Mouse (Mus musculus): ENCODE measurements around the gene Foxo3. TPM values are rescaled to one million over a fixed set of nuclear protein-coding genes. Genes with fewer than 3 reads are reported as not detected.

Foxo3 gene
- polyA plus RNA-seq, 1 experiment from 2014 or later: 5.8 TPM

DNA sequence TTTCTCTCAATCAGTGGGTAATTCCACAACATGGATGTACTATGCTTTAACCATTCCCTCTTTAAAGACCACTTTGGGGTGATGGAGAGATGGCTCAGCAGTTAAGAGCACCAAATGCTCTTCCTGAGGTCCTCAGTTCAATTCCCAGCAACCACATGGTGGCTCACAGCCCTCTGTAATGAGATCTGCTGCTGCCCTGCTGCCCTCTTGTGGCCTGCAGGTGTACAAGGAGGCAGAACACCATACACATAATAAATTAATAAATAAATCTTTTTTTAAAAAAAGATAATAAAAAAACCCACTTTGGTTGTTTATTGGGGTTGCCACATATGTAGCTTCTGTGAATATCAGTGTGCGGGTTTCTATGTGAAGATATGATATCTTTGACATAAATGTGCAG lies 21.4 kb upstream of the Foxo3 start:
- no peak overlapping the region for H3K4me3 ChIP-seq
- peaks cover 11% of the 10 kb centered on the region; the same call in 1 of the 2 replicates for H3K4me1 ChIP-seq (replicated peaks)
- H3K9ac ChIP-seq: no peak overlapping the region
- H3K27ac ChIP-seq (ENCODE audit: poor library complexity, severe bottlenecking): no peak overlapping the region
- H3K36me3 ChIP-seq: no peaks in the 10 kb centered on the region
- ATAC-seq (ENCODE audit: insufficient number of reproducible peaks, low FRiP score): no peak
- H3K9me3 ChIP-seq (replicated peaks): 0 out of 2 replicates have a peak, but pooled peaks cover 3% of the 10 kb centered on the region
- no peak overlapping the region for H3K4me2 ChIP-seq
- H3K27me3 ChIP-seq (replicated peaks): no peaks in the 10 kb centered on the region
- WGBS: 80% methylated on average over 1 of the region's 1 CpGs

DNA sequence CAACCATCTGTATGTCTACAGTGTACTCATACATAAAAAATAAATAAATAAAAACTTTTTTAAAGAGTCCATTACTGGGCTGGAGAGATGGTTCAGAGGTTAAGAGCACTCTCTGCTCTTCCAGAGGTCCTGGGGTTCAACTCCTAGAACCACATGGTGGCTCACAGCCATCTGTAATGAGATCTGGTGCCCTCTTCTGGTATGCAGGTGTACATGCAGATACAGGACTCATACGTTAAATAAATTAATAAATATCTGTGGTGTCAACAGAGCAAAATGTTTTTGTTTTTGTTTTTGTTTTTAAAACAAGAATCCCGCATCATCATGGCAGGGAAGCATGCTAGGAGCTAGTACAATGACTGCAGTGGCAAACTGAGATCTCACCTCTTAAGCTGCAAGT lies 20.6 kb upstream of the Foxo3 start:
- WGBS: 74% methylated on average over 2 of the region's 2 CpGs
- Histone ChIP-seq H3K4me3 (no peak overlapping the region), H3K9ac (no peak overlapping the region), H3K27ac (ENCODE audit: poor library complexity, severe bottlenecking) (no peak overlapping the region), H3K4me1 (replicated peaks) (peaks cover 11% of the 10 kb centered on the region; the same call in 1 of the 2 replicates), H3K4me2 (no peak overlapping the region), H3K27me3 (replicated peaks) (no peaks in the 10 kb centered on the region), H3K36me3 (no peaks in the 10 kb centered on the region), H3K9me3 (replicated peaks) (0 out of 2 replicates have a peak, but pooled peaks cover 3% of the 10 kb centered on the region)
- ATAC-seq (ENCODE audit: insufficient number of reproducible peaks, low FRiP score): no peak

DNA sequence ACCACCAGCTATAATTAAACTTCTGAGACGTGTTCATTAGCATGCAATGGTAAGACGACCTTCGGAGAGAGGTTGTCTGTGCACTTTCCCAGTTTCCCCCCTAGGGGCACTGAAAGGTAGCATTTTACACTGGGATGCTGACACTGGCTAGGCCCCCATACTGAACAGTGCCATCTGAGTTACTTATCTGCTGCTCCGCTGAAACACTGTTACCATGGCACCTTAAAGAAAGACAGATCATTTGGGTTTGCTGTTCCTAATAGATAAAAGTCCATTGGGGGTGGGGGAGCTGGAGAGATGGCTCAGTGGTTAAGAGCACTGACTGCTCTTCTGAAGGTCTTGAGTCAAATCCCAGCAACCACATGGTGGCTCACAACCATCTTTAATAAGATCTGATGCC lies 20.0 kb upstream of the Foxo3 start:
- Histone ChIP-seq H3K4me2 (no peak overlapping the region), H3K4me3 (no peak overlapping the region), H3K27ac (ENCODE audit: poor library complexity, severe bottlenecking) (no peak overlapping the region), H3K9me3 (replicated peaks) (0 out of 2 replicates have a peak, but pooled peaks cover 3% of the 10 kb centered on the region), H3K4me1 (replicated peaks) (peaks cover 11% of the 10 kb centered on the region; the same call in 1 of the 2 replicates), H3K27me3 (replicated peaks) (no peaks in the 10 kb centered on the region), H3K9ac (no peak overlapping the region), H3K36me3 (no peaks in the 10 kb centered on the region)
- no peak for ATAC-seq (ENCODE audit: insufficient number of reproducible peaks, low FRiP score)
- 58% methylated on average over 4 of the region's 4 CpGs for WGBS

DNA sequence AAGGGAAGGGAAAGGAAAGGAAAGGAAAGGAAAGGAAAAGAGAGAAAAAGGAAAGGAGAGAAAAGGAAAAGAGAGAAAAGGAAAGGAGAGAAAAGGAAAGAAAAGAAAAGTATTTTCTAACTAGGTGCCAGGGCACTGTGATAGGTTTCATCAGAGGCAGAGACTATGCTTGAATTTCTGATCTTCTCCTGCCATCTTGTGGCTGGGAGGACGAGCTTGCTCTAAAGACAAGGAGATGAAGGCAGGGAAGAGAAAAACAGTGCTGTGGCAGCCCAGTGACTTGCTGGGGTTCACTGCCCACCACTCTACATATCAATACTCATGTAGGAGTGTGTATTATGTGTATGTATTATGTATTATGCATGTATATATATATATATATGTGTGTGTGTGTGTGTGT lies 18.5 kb upstream of the Foxo3 start:
- no peak for ATAC-seq (ENCODE audit: insufficient number of reproducible peaks, low FRiP score)
- Histone ChIP-seq H3K9ac (no peak overlapping the region), H3K4me1 (replicated peaks) (peaks cover 11% of the 10 kb centered on the region; the same call in 1 of the 2 replicates), H3K27ac (ENCODE audit: poor library complexity, severe bottlenecking) (no peak overlapping the region), H3K4me2 (no peak overlapping the region), H3K4me3 (no peak overlapping the region), H3K9me3 (replicated peaks) (0 out of 2 replicates have a peak, but pooled peaks cover 3% of the 10 kb centered on the region), H3K27me3 (replicated peaks) (no peaks in the 10 kb centered on the region), H3K36me3 (no peaks in the 10 kb centered on the region)
- 0% methylated on average over 1 of the region's 1 CpGs for WGBS

DNA sequence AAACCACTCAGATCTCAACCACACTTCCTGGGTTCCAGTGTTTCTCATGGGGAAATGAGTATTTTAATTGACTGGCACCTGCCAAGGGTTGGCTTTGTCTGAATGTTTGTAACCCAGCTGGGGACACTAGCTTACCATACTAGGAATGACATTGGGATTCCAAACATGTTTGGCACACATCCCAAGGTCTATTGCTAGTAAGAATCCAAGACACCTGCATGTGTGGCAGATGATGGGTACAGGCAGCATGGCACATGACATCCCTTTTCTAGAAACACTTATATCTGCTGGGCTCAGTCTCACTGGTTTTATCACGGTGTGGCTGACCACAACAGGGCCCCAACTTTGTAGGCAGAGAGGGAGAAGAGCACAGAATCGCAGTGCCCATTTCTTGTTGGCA lies 17.8 kb upstream of the Foxo3 start:
- no peaks in the 10 kb centered on the region for H3K36me3 ChIP-seq
- H3K27me3 ChIP-seq (replicated peaks): no peaks in the 10 kb centered on the region; the same call in 1 of the 2 replicates
- H3K4me2 ChIP-seq: no peak overlapping the region
- no peak for ATAC-seq (ENCODE audit: insufficient number of reproducible peaks, low FRiP score)
- 0 out of 2 replicates have a peak, but pooled peaks cover 3% of the 10 kb centered on the region for H3K9me3 ChIP-seq (replicated peaks)
- H3K4me3 ChIP-seq: no peak overlapping the region
- no peak overlapping the region for H3K9ac ChIP-seq
- peaks cover 11% of the 10 kb centered on the region; the same call in 1 of the 2 replicates for H3K4me1 ChIP-seq (replicated peaks)
- no peak overlapping the region for H3K27ac ChIP-seq (ENCODE audit: poor library complexity, severe bottlenecking)
- WGBS: 58% methylated on average over 2 of the region's 2 CpGs

DNA sequence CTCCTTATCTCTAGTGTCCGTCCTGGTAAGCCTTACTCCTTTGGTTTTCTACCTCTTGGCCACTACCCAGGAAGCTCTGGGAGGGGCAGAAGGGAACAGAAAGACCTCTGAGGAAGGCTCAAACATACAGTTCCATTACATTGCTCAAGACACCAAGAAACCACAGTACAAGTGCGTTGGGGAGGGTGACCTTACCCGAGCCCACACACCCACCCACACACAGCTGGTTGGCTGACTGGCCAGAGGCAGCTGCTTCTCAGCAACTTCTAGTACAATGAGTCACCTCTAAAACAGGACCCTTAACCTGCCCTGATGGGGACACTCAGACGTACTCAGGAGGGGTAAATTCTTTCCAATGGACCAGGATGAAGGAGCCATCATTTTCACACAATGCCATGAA lies 17.3 kb upstream of the Foxo3 start:
- 0 out of 2 replicates have a peak, but pooled peaks cover 3% of the 10 kb centered on the region for H3K9me3 ChIP-seq (replicated peaks)
- H3K27ac ChIP-seq (ENCODE audit: poor library complexity, severe bottlenecking): no peak overlapping the region
- 49% methylated on average over 4 of the region's 4 CpGs for WGBS
- no peaks in the 10 kb centered on the region for H3K36me3 ChIP-seq
- H3K4me1 ChIP-seq (replicated peaks): peaks cover 11% of the 10 kb centered on the region; the same call in 1 of the 2 replicates
- no peak for ATAC-seq (ENCODE audit: insufficient number of reproducible peaks, low FRiP score)
- no peaks in the 10 kb centered on the region; the same call in 1 of the 2 replicates for H3K27me3 ChIP-seq (replicated peaks)
- H3K4me2 ChIP-seq: no peak overlapping the region
- no peak overlapping the region for H3K4me3 ChIP-seq
- H3K9ac ChIP-seq: no peak overlapping the region

DNA sequence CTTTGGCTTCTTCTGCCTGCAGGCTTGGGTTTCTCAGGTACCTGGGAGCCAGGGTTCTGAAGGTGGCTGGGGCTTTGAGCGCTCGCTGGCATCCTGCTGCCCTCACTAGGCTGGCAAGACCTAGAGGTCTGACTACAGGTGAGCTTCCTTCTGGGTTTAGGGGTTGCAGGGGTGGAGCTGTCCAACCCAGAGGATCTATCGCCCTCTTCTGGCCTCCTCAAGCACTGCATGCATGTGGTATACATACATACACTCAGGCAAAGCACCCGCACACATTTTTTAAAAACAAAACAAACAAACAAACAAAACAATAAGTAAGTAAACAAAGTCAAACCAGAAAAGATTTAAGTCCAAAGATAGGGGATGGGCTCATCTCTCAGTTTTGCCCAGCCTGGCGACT lies 14.8 kb upstream of the Foxo3 start:
- Histone ChIP-seq H3K9me3 (replicated peaks) (peaks cover 5% of the 10 kb centered on the region), H3K4me3 (no peak overlapping the region), H3K27ac (ENCODE audit: poor library complexity, severe bottlenecking) (no peak overlapping the region), H3K4me1 (replicated peaks) (peaks cover 11% of the 10 kb centered on the region; the same call in 1 of the 2 replicates), H3K4me2 (no peak overlapping the region), H3K36me3 (no peaks in the 10 kb centered on the region), H3K27me3 (replicated peaks) (no peaks in the 10 kb centered on the region; the same call in 1 of the 2 replicates), H3K9ac (no peak overlapping the region)
- ATAC-seq (ENCODE audit: insufficient number of reproducible peaks, low FRiP score): 0 out of 2 replicates have a peak, but pooled peaks have one; percentile 18
- WGBS: 61% methylated on average over 5 of the region's 5 CpGs

DNA sequence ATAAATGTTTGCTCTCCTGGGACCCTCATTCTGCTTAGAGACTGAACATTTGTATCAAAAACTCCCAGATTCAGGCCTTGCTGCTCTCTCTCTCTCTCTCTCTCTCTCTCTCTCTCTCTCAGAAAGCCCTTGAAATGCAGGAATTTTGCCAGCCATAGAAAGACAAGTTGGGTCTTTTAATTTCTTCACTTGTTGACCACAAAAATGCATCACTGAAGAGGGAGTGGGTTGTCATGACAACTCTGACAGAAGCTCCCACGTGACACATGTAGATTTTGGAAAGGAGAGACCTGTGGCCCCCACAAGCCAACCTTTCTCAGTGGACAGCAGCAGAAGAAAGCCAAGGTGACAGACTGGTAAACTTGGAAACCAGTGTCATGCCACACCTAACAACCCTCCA lies 11.1 kb upstream of the Foxo3 start:
- no peaks in the 10 kb centered on the region; the same call in 1 of the 2 replicates for H3K27me3 ChIP-seq (replicated peaks)
- no peak overlapping the region for H3K27ac ChIP-seq (ENCODE audit: poor library complexity, severe bottlenecking)
- H3K9ac ChIP-seq: no peak overlapping the region
- no peak overlapping the region for H3K4me3 ChIP-seq
- H3K9me3 ChIP-seq (replicated peaks): peaks cover 19% of the 10 kb centered on the region
- WGBS: 74% methylated on average over 1 of the region's 1 CpGs
- no peak overlapping the region for H3K4me2 ChIP-seq
- H3K36me3 ChIP-seq: no peaks in the 10 kb centered on the region
- no peak for ATAC-seq (ENCODE audit: insufficient number of reproducible peaks, low FRiP score)
- no peaks in the 10 kb centered on the region for H3K4me1 ChIP-seq (replicated peaks)

DNA sequence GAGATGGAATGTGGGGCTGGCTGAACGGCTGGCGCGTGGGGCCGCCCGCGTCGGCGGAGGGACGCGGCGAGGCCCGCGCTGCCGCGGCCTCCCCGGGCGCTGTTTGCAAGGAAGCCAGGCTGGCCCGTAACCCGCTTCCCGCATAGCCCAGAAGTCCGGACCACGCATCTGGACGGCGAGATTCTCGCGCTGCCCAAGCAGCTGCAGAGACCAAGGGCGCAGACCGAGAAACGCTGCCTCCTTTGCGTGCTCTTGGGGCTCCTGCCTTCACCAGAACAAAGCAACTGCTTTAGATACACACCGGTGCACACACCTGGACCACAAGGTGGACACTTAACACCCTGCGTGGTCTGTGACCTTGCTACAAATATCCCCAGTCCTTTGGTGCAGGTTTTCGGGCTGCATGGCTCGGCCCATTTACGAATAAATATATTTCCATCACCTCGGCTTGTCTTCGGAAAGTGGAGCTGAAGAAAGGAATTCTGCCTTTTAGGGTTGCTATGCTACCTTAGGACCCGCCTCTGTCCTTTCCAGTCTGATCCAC lies 1.8 kb upstream of the Foxo3 start:
- ATAC-seq (ENCODE audit: insufficient number of reproducible peaks, low FRiP score): no peak; the same call in 1 of the 2 replicates
- peak overlapping the region; percentile 93 for H3K4me2 ChIP-seq
- peak overlapping the region; percentile 80 for H3K9ac ChIP-seq
- peak overlapping the region; percentile 93 for H3K4me3 ChIP-seq
- no peaks in the 10 kb centered on the region for H3K9me3 ChIP-seq (replicated peaks)
- H3K27me3 ChIP-seq (replicated peaks): 0 out of 2 replicates have a peak, but pooled peaks cover 5% of the 10 kb centered on the region
- H3K36me3 ChIP-seq: no peaks in the 10 kb centered on the region
- WGBS: 2% methylated on average over 38 of the region's 38 CpGs
- peak overlapping the region; percentile 98 for H3K27ac ChIP-seq (ENCODE audit: poor library complexity, severe bottlenecking)
- peaks cover 22% of the 10 kb centered on the region for H3K4me1 ChIP-seq (replicated peaks)

DNA sequence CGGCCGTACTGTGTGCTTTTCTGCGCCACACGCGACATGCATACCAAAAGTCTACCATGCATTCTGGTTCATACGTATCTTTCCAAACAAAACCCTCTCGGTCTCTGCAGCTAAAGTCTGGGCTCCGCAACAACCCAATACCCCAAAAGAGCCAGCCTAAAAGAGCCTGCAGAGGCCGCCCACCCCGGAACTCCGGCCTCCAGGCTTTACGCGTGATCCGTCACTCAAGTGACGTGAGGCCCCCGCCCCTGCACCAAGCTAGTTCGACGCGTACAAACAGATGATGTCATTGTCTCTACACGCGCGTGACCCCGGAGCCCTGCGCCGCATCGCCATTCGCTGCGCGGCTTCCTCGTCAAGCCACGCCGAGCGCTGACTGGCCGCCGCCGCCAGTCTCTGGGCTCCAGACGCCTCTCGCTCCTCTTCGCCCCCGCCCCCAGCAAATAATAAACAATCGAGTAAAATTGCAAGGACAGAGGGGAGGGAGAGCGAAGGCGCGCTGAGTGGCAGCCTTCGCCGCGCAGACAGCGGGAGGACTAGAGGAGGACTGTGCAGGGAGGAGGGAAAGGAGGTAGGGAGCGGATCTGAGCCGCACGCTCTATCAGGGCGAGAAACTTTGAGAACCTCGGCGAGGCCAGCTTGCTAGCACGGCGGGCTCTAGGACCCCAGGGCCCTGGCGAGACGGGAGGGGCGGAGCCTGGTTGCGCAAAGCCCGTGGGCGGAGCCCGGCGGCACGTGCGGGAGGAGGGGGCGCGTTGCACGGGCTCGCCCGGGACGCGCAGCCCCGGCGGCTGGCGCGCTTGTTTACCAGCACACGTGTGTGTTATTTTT lies 1.1 kb upstream of the Foxo3 start:
- WGBS: under 1% methylated on average over 77 of the region's 78 CpGs
- no peaks in the 10 kb centered on the region for H3K36me3 ChIP-seq
- peak overlapping the region; percentile 98 for H3K27ac ChIP-seq (ENCODE audit: poor library complexity, severe bottlenecking)
- ATAC-seq (ENCODE audit: insufficient number of reproducible peaks, low FRiP score): peak; percentile 90
- no peaks in the 10 kb centered on the region for H3K9me3 ChIP-seq (replicated peaks)
- peak overlapping the region; percentile 93 for H3K4me2 ChIP-seq
- H3K4me1 ChIP-seq (replicated peaks): peaks cover 25% of the 10 kb centered on the region
- H3K27me3 ChIP-seq (replicated peaks): 0 out of 2 replicates have a peak, but pooled peaks cover 5% of the 10 kb centered on the region
- peak overlapping the region; percentile 93 for H3K4me3 ChIP-seq
- peak overlapping the region; percentile 93 for H3K9ac ChIP-seq

DNA sequence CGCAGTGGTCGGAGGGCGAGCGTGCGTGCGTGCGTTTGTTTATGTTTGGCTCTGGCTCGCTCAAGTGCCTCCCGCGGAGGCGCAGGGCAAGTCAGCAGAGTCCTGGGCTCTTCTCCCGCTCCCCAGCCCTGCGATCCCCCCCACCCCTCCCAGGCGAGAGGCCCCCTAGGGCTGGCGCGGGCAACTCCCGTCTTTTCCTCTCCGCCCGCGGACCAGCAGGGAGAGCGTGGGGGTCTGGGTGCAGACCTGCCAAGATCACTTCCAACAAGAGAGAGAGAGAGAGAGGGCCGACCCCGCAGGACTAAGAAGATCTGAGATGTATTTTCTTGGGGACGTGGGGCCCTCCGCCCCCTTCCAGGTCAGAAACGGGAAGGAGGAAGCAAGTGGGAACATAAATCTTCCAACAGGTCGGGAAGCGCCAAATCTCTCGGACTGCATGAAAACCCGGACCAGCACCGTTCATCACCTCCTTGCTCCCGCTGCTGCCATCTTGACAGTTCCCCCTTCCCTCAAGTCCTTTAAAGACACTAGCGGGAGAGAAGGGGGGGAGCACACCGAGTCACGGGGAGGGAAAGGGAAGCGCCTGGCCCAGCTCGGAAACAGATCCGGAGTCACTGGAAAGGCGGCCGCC lies 569 bp downstream of the Foxo3 start:
- H3K27me3 ChIP-seq (replicated peaks): 0 out of 2 replicates have a peak, but pooled peaks cover 5% of the 10 kb centered on the region
- H3K4me3 ChIP-seq: peak overlapping the region; percentile 93
- H3K4me2 ChIP-seq: peak overlapping the region; percentile 93
- peak overlapping the region; percentile 98 for H3K27ac ChIP-seq (ENCODE audit: poor library complexity, severe bottlenecking)
- no peak for ATAC-seq (ENCODE audit: insufficient number of reproducible peaks, low FRiP score)
- H3K36me3 ChIP-seq: 0 out of 2 replicates have a peak, but pooled peaks cover 5% of the 10 kb centered on the region
- H3K4me1 ChIP-seq (replicated peaks): peaks cover 40% of the 10 kb centered on the region
- 1% methylated on average over 40 of the region's 40 CpGs for WGBS
- peak overlapping the region; percentile 93 for H3K9ac ChIP-seq
- H3K9me3 ChIP-seq (replicated peaks): no peaks in the 10 kb centered on the region

All from heart, embryonic 12.5 days (tissue).